Mouse (Mus musculus) CH12.LX (cell line): ENCODE results near the gene Lmx1a. TPM values are rescaled to one million over a fixed set of nuclear protein-coding genes. Genes with fewer than 3 reads are reported as not detected.

ENCODE experiments used
- DNase-seq: peaks from one replicate; pipeline ENCODE4 v3.0.0-alpha.2; 2013; ENCODE audit errors: extremely low read depth
- H3K27ac ChIP-seq: 2 replicates; pipeline ENCODE4 v1.5.1; 2012; ENCODE audit warnings: low read depth, mild to moderate bottlenecking, control low read depth, moderate library complexity; ENCODE audit not compliant: insufficient read depth
- H3K27me3 ChIP-seq: replicated peaks from 2 replicates; pipeline ENCODE3; 2012; ENCODE audit warnings: inconsistent platforms
- H3K36me3 ChIP-seq, 2 experiments: replicated peaks in 1 of 2; 2 replicates each; pipeline versions ENCODE3 to v1.6.1; 2012; ENCODE audit warnings: inconsistent platforms in 1 of 2, low read length in 1 of 2, mild to moderate bottlenecking in 1 of 2, mixed read lengths in 1 of 2, moderate library complexity in 1 of 2; ENCODE audit not compliant: control insufficient read depth in 1 of 2, insufficient read depth in 1 of 2
- H3K4me1 ChIP-seq, 2 experiments: 2 replicates each; pipeline ENCODE4 v1.6.1; 2012; ENCODE audit warnings: inconsistent platforms in 1 of 2, moderate library complexity in 1 of 2; ENCODE audit not compliant: insufficient read depth in 2 of 2, control insufficient read depth in 1 of 2
- H3K4me2 ChIP-seq: 2 replicates; pipeline ENCODE4 v1.6.1; 2012; ENCODE audit warnings: low read depth, mild to moderate bottlenecking, control low read depth; ENCODE audit not compliant: poor library complexity, insufficient read depth, severe bottlenecking
- H3K4me3 ChIP-seq, 3 experiments: fragments of 150-350 bp in 1 of 3; sonication (generic) in 1 of 3; replicated peaks in 1 of 3; 2 replicates each; pipeline versions ENCODE3 to v1.5.1; 2011 to 2012; ENCODE audit warnings: low read depth in 2 of 3, low read length in 2 of 3, mild to moderate bottlenecking in 2 of 3, moderate library complexity in 2 of 3, control low read depth in 1 of 3, improper control_type of control experiment in 1 of 3, inconsistent platforms in 1 of 3, mixed read lengths in 1 of 3; ENCODE audit not compliant: poor library complexity in 1 of 3
- H3K79me2 ChIP-seq: replicated peaks from 2 replicates; pipeline ENCODE4 v1.6.1; 2012; ENCODE audit warnings: mild to moderate bottlenecking, moderate library complexity; ENCODE audit not compliant: control insufficient read depth, poor library complexity, insufficient read depth, severe bottlenecking; ENCODE audit errors: extremely low read depth
- H3K9ac ChIP-seq: 2 replicates; pipeline ENCODE4 v1.6.1; 2012; ENCODE audit warnings: low read depth, mild to moderate bottlenecking, control low read depth, moderate library complexity; ENCODE audit not compliant: insufficient read depth
- H3K9me3 ChIP-seq: replicated peaks from 2 replicates; pipeline ENCODE3; 2012; ENCODE audit warnings: low read length, inconsistent platforms, mixed read lengths
- BHLHE40 ChIP-seq: IDR thresholded peaks from 2 replicates; pipeline ENCODE4 v1.6.1; 2011; ENCODE audit warnings: mild to moderate bottlenecking, low read depth, low read length, improper control_type of control experiment
- CHD1 ChIP-seq: IDR thresholded peaks from 2 replicates; pipeline ENCODE4 v1.6.1; 2012; ENCODE audit warnings: low read depth, low read length, improper control_type of control experiment, inconsistent platforms
- CTCF ChIP-seq, 2 experiments: IDR thresholded peaks in 1 of 2; conservative IDR thresholded peaks in 1 of 2; 2 replicates each; pipeline ENCODE4 v1.5.1; 2011 to 2012; ENCODE audit warnings: low read depth in 2 of 2, low read length in 2 of 2, improper control_type of control experiment in 1 of 2, inconsistent platforms in 1 of 2, mild to moderate bottlenecking in 1 of 2, moderate library complexity in 1 of 2
- E2F4 ChIP-seq: IDR thresholded peaks from 2 replicates; pipeline ENCODE4 v1.6.1; 2011; ENCODE audit warnings: low read depth, low read length, improper control_type of control experiment; ENCODE audit not compliant: insufficient replicate concordance
- ELF1 ChIP-seq: IDR thresholded peaks from 2 replicates; pipeline ENCODE4 v1.6.1; 2014; ENCODE audit warnings: low read depth, mild to moderate bottlenecking, inconsistent platforms, low read length, improper control_type of control experiment
- GABPA ChIP-seq: IDR thresholded peaks from 2 replicates; pipeline ENCODE4 v1.6.1; 2012; ENCODE audit warnings: low read depth, low read length, improper control_type of control experiment, inconsistent platforms; ENCODE audit not compliant: insufficient replicate concordance
- MAFK ChIP-seq: IDR thresholded peaks from 2 replicates; pipeline ENCODE4 v1.6.1; 2011; ENCODE audit warnings: low read length, improper control_type of control experiment; ENCODE audit not compliant: insufficient replicate concordance
- MAX ChIP-seq: IDR thresholded peaks from 2 replicates; pipeline ENCODE4 v1.6.1; 2011; ENCODE audit warnings: low read length, improper control_type of control experiment
- MYC ChIP-seq: IDR thresholded peaks from 2 replicates; pipeline ENCODE4 v1.6.1; 2011; ENCODE audit warnings: low read depth, mild to moderate bottlenecking, improper control_type of control experiment, low read length
- NELFE ChIP-seq: IDR thresholded peaks from 2 replicates; pipeline ENCODE4 v1.6.1; 2011; ENCODE audit warnings: low read depth, low read length, improper control_type of control experiment
- POLR2A ChIP-seq: IDR thresholded peaks from 2 replicates; pipeline ENCODE4 v1.6.1; 2011; ENCODE audit warnings: low read depth, mild to moderate bottlenecking, improper control_type of control experiment, low read length
- POLR2AphosphoS2 ChIP-seq: IDR thresholded peaks from 2 replicates; pipeline ENCODE4 v1.6.1; 2011; ENCODE audit warnings: low read depth, low read length, improper control_type of control experiment
- RCOR1 ChIP-seq: conservative IDR thresholded peaks from 2 replicates; pipeline ENCODE4 v1.6.1; 2012; ENCODE audit warnings: low read depth, mild to moderate bottlenecking, inconsistent platforms, low read length, improper control_type of control experiment
- SMC3 ChIP-seq: IDR thresholded peaks from 2 replicates; pipeline ENCODE4 v1.6.1; 2011; ENCODE audit warnings: low read depth, low read length, improper control_type of control experiment
- USF1 ChIP-seq: IDR thresholded peaks from 2 replicates; pipeline ENCODE4 v1.6.1; 2014; ENCODE audit warnings: low read depth, mild to moderate bottlenecking, inconsistent platforms, low read length, improper control_type of control experiment
- USF2 ChIP-seq: conservative IDR thresholded peaks from 2 replicates; pipeline ENCODE4 v1.6.1; 2011; ENCODE audit warnings: low read depth, low read length, improper control_type of control experiment
- dilution Hi-C: fragments of 300-500 bp; cut with MboI; formaldehyde crosslinking; loops from 2 replicates; pipeline ENCODE4 v1.14.3; 2020; ENCODE audit warnings: low sequenced_read_pairs; ENCODE audit not compliant: extremely low pct_unique_long_range_greater_than_20kb, extremely low pct_ligation_motif_present
- in situ Hi-C: fragments of 300-500 bp; cut with MboI; formaldehyde crosslinking; loops from 3 replicates; pipeline ENCODE4 v1.14.3; 2019; ENCODE audit warnings: low sequenced_read_pairs, low pct_ligation_motif_present, low pct_unique_long_range_greater_than_20kb, mixed read lengths
- polyA plus RNA-seq: library from polyadenylated mRNA; unstranded; fragments of >175 nt; gene quantifications from 2 replicates; pipeline ENCODE4 v1.2.1, GENCODE M21; 2012; ENCODE audit warnings: low read depth; ENCODE audit not compliant: insufficient read length
- total RNA-seq, 2 experiments: library from RNA; depleted of rRNA; stranded (reverse); fragments of 300-350 nt in 1 of 2; fragments of >200 nt in 1 of 2; gene quantifications; 2 replicates each; pipeline ENCODE4 v1.2.3; 2012 to 2014

Lmx1a gene
- total and polyA plus RNA-seq, 3 experiments = not detected

DNA sequence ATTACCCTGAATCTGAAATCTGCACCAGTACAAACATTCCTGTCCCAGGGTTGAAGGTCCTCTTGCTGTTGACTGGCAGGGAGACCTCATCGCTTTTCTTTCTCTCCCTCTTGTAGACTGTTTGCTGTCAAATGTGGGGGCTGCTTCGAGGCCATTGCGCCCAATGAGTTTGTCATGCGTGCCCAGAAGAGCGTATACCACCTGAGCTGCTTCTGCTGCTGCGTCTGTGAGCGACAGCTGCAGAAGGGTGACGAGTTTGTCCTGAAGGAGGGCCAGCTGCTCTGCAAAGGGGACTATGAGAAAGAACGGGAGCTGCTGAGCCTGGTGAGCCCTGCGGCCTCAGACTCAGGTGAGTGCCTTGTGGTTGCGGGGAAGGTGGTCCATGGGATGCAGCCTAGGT is 102.2 kb downstream of the Lmx1a start:
- dilution Hi-C loops = no loop called here
- H3K9ac ChIP-seq = no peak overlapping the region
- no peaks in the 10 kb centered on the region for H3K27me3 ChIP-seq
- H3K36me3 ChIP-seq = no peaks in the 10 kb centered on the region
- H3K27ac ChIP-seq = no peak overlapping the region
- no peaks in the 10 kb centered on the region for H3K4me1 ChIP-seq
- no peak overlapping the region for H3K4me3 ChIP-seq
- no peak for DNase-seq
- no peaks in the 10 kb centered on the region for H3K79me2 ChIP-seq
- no peak overlapping the region for H3K4me2 ChIP-seq
- no peak for TF ChIP-seq USF2
- no peak for TF ChIP-seq CTCF (conservative IDR thresholded peaks at IDR 0.05 in 1 of 2, IDR thresholded peaks at IDR 0.05 in 1 of 2; ENCODE audit: low read depth in 2 of 2, low read length in 2 of 2)
- no peak for TF ChIP-seq MAFK
- TF ChIP-seq MYC = no peak
- TF ChIP-seq RCOR1 = no peak
- TF ChIP-seq E2F4 = no peak
- TF ChIP-seq ELF1 = no peak
- TF ChIP-seq CHD1 = no peak
- TF ChIP-seq POLR2AphosphoS2 = no peak
- no peak for TF ChIP-seq BHLHE40
- in situ Hi-C loops = no loop called here
- peaks cover 84% of the 10 kb centered on the region for H3K9me3 ChIP-seq

DNA sequence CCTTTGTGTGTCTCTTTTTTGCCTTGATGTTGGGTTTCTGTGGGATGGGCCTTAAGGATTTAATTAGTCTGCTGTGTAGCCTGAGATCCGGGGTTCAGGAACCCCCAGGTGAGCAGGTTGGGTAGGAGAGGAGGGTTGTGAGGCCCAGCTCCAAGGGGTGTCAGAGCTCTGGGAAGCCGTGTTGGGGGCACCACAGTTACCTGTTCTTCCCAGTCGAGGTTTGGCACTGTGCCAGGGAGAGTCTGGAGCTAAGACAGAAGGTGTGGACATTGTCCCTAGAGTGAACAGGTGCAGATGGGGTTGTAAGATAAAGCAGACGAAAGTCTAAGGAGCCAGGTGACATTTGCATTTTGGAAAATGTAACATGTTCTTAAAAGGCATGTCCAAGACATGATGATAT is 112.9 kb downstream of the Lmx1a start:
- no peaks in the 10 kb centered on the region for H3K27me3 ChIP-seq
- no peak overlapping the region for H3K27ac ChIP-seq
- H3K4me1 ChIP-seq = no peaks in the 10 kb centered on the region
- dilution Hi-C loops (no loop called here), in situ Hi-C loops (no loop called here)
- H3K79me2 ChIP-seq = no peaks in the 10 kb centered on the region
- H3K9ac ChIP-seq = no peak overlapping the region
- no peak overlapping the region for H3K4me2 ChIP-seq
- H3K36me3 ChIP-seq = no peaks in the 10 kb centered on the region
- H3K9me3 ChIP-seq = peaks cover 74% of the 10 kb centered on the region
- DNase-seq = no peak
- H3K4me3 ChIP-seq = no peak overlapping the region
- TF ChIP-seq POLR2A (no peak), POLR2AphosphoS2 (no peak)

DNA sequence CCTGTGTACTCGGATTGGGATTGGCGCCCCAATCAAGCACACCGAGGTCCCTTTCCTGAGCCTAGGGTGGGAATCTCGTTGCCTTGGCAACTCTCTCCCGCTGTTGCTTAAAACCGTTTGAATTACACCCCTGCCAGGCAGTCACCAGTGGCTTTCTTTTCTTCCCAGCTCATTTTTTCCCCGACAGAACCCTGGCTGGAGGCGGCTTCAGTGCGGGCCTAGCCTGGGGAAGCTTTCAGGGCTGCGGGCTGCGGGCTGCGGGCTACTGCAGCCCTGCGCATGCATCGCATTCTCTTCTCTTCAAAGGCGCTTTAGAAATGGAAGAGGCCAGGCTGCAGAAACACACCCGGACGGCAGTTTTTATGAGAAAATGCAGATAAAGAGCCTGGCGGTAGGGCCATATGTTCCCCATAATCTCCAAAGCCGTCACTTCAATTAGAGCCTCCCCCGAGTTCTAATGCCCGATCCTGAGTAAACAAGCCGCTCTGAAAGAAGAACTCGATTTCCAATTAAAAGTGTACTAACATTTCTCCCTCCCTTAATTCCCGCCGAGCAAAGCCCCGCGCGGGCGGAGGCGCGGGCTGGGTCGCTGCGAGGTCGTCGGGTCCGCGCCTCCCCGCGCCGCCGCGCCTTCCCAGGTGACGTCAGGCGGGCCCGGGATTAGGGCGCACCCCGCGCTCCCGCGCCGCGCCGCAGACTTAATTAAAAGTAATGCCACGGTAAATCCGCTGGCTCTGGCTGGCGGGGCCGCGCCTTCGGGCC is 113.7 kb downstream of the Lmx1a start:
- Histone ChIP-seq H3K4me1 (no peaks in the 10 kb centered on the region), H3K9me3 (peaks cover 77% of the 10 kb centered on the region), H3K27ac (no peak overlapping the region), H3K36me3 (no peaks in the 10 kb centered on the region), H3K79me2 (no peaks in the 10 kb centered on the region), H3K9ac (no peak overlapping the region), H3K4me2 (no peak overlapping the region), H3K27me3 (no peaks in the 10 kb centered on the region), H3K4me3 (no peak overlapping the region)
- no peak for DNase-seq
- no peak for TF ChIP-seq POLR2AphosphoS2
- TF ChIP-seq SMC3 = no peak
- no peak for TF ChIP-seq MAX
- TF ChIP-seq POLR2A = no peak
- no peak for TF ChIP-seq USF1
- no peak for TF ChIP-seq GABPA
- TF ChIP-seq CTCF (conservative IDR thresholded peaks at IDR 0.05 in 1 of 2, IDR thresholded peaks at IDR 0.05 in 1 of 2; ENCODE audit: low read depth in 2 of 2, low read length in 2 of 2) = no peak
- TF ChIP-seq NELFE = no peak
- in situ Hi-C loops = no loop called here
- dilution Hi-C loops = no loop called here
